Mouse (Mus musculus): ENCODE data around the gene Trp53i11. TPM values are rescaled to one million over a fixed set of nuclear protein-coding genes. Genes with fewer than 3 reads are reported as not detected.

Gene Trp53i11
- polyA plus RNA-seq, 1 experiment = 51.6 TPM

GRCm38 (mm10) chr2:93242166-93242565 lies 54.8 kb downstream of the Trp53i11 start:
- no peaks in the 10 kb centered on the region for H3K27me3 ChIP-seq (ENCODE audit: control insufficient read depth, insufficient read depth, low read length)
- no peak overlapping the region for H3K4me3 ChIP-seq (ENCODE audit: control insufficient read depth, low read depth, low read length)
- H3K36me3 ChIP-seq (ENCODE audit: control insufficient read depth, insufficient read depth, low read length) = no peaks in the 10 kb centered on the region
- no peak overlapping the region for H3K27ac ChIP-seq (ENCODE audit: control insufficient read depth, insufficient read depth, low read depth, low read length)
- no peak for TF ChIP-seq POLR2A (IDR thresholded peaks at IDR 0.05; ENCODE audit: control insufficient read depth, low read depth, low read length)
- TF ChIP-seq CTCF (IDR thresholded peaks at IDR 0.05; ENCODE audit: control insufficient read depth, insufficient read depth, insufficient replicate concordance, low read depth, low read length) = no peak
- H3K4me1 ChIP-seq (ENCODE audit: control insufficient read depth, insufficient read depth, low read length) = peaks cover 2% of the 10 kb centered on the region; the same call in 1 of the 2 replicates

- TF ChIP-seq CTCF (IDR thresholded peaks at IDR 0.05; ENCODE audit: control insufficient read depth, insufficient read depth, insufficient replicate concordance, low read depth, low read length) = no peak
- no peak for TF ChIP-seq POLR2A (IDR thresholded peaks at IDR 0.05; ENCODE audit: control insufficient read depth, low read depth, low read length)
- peaks cover 2% of the 10 kb centered on the region; the same call in 1 of the 2 replicates for H3K4me1 ChIP-seq (ENCODE audit: control insufficient read depth, insufficient read depth, low read length)
- H3K4me3 ChIP-seq (ENCODE audit: control insufficient read depth, low read depth, low read length) = no peak overlapping the region
- H3K27ac ChIP-seq (ENCODE audit: control insufficient read depth, insufficient read depth, low read depth, low read length) = no peak overlapping the region
- no peaks in the 10 kb centered on the region for H3K36me3 ChIP-seq (ENCODE audit: control insufficient read depth, insufficient read depth, low read length)
- H3K27me3 ChIP-seq (ENCODE audit: control insufficient read depth, insufficient read depth, low read length) = no peaks in the 10 kb centered on the region
Observed at GRCm38 (mm10) chr2:93243439-93244089, 56.2 kb downstream of the Trp53i11 start.

DNA sequence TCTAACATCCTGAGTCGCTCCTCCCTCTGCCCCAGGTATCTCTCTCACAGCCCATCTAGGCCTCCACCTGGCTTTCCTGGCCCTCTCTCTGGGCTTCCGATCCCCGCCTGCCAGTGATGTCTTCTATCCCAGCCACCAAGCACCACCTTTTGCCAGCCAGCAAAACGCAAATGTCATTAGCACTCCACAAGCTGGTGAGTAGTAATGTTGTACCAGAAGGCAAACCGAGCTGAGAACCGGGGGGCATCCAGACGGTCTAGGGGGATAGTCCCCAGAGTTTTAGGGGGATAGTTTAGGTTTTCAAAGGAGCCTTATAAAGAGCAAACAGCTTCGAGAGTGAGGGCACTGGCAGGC lies 56.7 kb downstream of the Trp53i11 start:
- H3K27ac ChIP-seq (ENCODE audit: control insufficient read depth, insufficient read depth, low read depth, low read length) = no peak overlapping the region
- TF ChIP-seq POLR2A (IDR thresholded peaks at IDR 0.05; ENCODE audit: control insufficient read depth, low read depth, low read length) (no peak), CTCF (IDR thresholded peaks at IDR 0.05; ENCODE audit: control insufficient read depth, insufficient read depth, insufficient replicate concordance, low read depth, low read length) (no peak)
- H3K4me1 ChIP-seq (ENCODE audit: control insufficient read depth, insufficient read depth, low read length) = peaks cover 2% of the 10 kb centered on the region; the same call in 1 of the 2 replicates
- H3K27me3 ChIP-seq (ENCODE audit: control insufficient read depth, insufficient read depth, low read length) = no peaks in the 10 kb centered on the region
- no peaks in the 10 kb centered on the region for H3K36me3 ChIP-seq (ENCODE audit: control insufficient read depth, insufficient read depth, low read length)
- no peak overlapping the region for H3K4me3 ChIP-seq (ENCODE audit: control insufficient read depth, low read depth, low read length)

DNA sequence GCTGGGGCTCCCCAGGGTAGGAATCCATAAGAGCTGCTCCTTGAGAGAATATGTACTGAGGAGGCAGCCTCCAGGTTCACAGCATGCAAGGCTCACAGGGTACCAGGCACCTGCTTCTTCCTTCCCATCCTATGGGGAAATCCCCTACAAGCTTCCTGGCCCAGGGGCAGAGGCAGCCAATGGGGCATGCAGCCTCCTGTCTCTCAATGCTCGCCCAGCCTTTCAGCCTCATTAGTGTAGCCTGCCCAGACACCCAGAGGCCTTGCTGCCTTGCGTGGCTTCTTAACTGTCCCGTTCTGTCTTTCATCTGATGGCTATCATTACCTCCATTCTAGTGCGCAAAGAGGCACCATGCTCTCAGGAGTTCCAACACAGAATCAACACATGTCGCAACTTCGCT lies 61.7 kb downstream of the Trp53i11 start:
- no peak for TF ChIP-seq POLR2A (IDR thresholded peaks at IDR 0.05; ENCODE audit: control insufficient read depth, low read depth, low read length)
- no peak for TF ChIP-seq CTCF (IDR thresholded peaks at IDR 0.05; ENCODE audit: control insufficient read depth, insufficient read depth, insufficient replicate concordance, low read depth, low read length)
- no peak overlapping the region for H3K27ac ChIP-seq (ENCODE audit: control insufficient read depth, insufficient read depth, low read depth, low read length)

DNA sequence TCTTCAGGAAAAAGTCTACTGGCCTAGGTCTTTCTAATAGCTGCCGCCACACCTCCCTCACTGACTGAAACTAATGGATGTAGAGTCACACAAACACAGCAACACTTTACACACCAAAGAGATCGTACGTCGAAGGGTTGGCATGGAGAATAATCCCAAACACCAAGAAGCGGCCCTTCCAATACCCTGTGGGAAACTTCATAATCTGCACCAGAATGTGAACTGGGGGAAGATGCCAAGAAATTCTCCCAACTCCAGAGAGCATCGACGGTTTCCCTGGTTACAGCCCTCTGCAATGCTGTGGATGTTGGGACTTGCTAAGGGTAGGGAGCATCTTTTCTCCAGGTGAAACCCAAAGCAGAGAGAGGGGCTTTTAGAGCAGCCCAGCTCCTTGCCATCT lies 63.3 kb downstream of the Trp53i11 start:
- TF ChIP-seq POLR2A (IDR thresholded peaks at IDR 0.05; ENCODE audit: control insufficient read depth, low read depth, low read length) (no peak), CTCF (IDR thresholded peaks at IDR 0.05; ENCODE audit: control insufficient read depth, insufficient read depth, insufficient replicate concordance, low read depth, low read length) (no peak)
- H3K4me1 ChIP-seq (ENCODE audit: control insufficient read depth, insufficient read depth, low read length) = peaks cover 2% of the 10 kb centered on the region; the same call in 1 of the 2 replicates

More for the DNA sequence above, 61.7 kb downstream of the Trp53i11 start:
- no peaks in the 10 kb centered on the region for H3K36me3 ChIP-seq (ENCODE audit: control insufficient read depth, insufficient read depth, low read length)
- peaks cover 2% of the 10 kb centered on the region; the same call in 1 of the 2 replicates for H3K4me1 ChIP-seq (ENCODE audit: control insufficient read depth, insufficient read depth, low read length)
- no peaks in the 10 kb centered on the region for H3K27me3 ChIP-seq (ENCODE audit: control insufficient read depth, insufficient read depth, low read length)
- no peak overlapping the region for H3K4me3 ChIP-seq (ENCODE audit: control insufficient read depth, low read depth, low read length)

More for the DNA sequence above, 63.3 kb downstream of the Trp53i11 start:
- H3K36me3 ChIP-seq (ENCODE audit: control insufficient read depth, insufficient read depth, low read length) = no peaks in the 10 kb centered on the region
- H3K27me3 ChIP-seq (ENCODE audit: control insufficient read depth, insufficient read depth, low read length) = no peaks in the 10 kb centered on the region
- no peak overlapping the region for H3K27ac ChIP-seq (ENCODE audit: control insufficient read depth, insufficient read depth, low read depth, low read length)
- H3K4me3 ChIP-seq (ENCODE audit: control insufficient read depth, low read depth, low read length) = no peak overlapping the region

Other genes starting within 250 kb of the Trp53i11 start
- gene Prdm11, start 141.4 kb upstream of the Trp53i11 start, polyA plus RNA-seq (2012; rRNA removed) = 4.3 and 4.4 TPM in 2 replicates
- 15.8 and 16.0 TPM in 2 replicates for gene Tspan18, start 147.0 kb downstream of the Trp53i11 start, polyA plus RNA-seq (2012; rRNA removed)

Data from testis, adult 2 months (tissue).